Mouse (Mus musculus) ES-Bruce4 (cell line): ENCODE measurements around the gene Vldlr. TPM values are rescaled to one million over a fixed set of nuclear protein-coding genes. Genes with fewer than 3 reads are reported as not detected.

Experiments
- H3K27ac ChIP-seq: 2 replicates; pipeline ENCODE4 v1.5.1; 2012; ENCODE audit warnings: low read length, inconsistent platforms; ENCODE audit not compliant: insufficient read depth
- H3K27me3 ChIP-seq: 2 replicates; pipeline ENCODE4 v1.6.1; 2012; ENCODE audit warnings: mild to moderate bottlenecking, low read length, inconsistent platforms; ENCODE audit not compliant: control insufficient read depth, poor library complexity, insufficient read depth, severe bottlenecking
- H3K36me3 ChIP-seq: 2 replicates; pipeline ENCODE4 v1.6.1; 2012; ENCODE audit warnings: inconsistent platforms, mild to moderate bottlenecking, low read length, moderate library complexity; ENCODE audit not compliant: control insufficient read depth, poor library complexity, insufficient read depth, severe bottlenecking
- H3K4me1 ChIP-seq: one replicate; pipeline ENCODE4 v1.8.1; 2011; ENCODE audit warnings: low read length; ENCODE audit not compliant: control insufficient read depth, insufficient read depth
- H3K4me3 ChIP-seq: 2 replicates; pipeline ENCODE4 v1.5.1; 2011; ENCODE audit warnings: low read depth, mild to moderate bottlenecking, low read length
- H3K9ac ChIP-seq: 2 replicates; pipeline ENCODE4 v1.6.1; 2012; ENCODE audit warnings: low read depth, mild to moderate bottlenecking, inconsistent platforms; ENCODE audit not compliant: poor library complexity, severe bottlenecking
- H3K9me3 ChIP-seq: replicated peaks from 2 replicates; pipeline ENCODE4 v1.6.1; 2012; ENCODE audit warnings: mild to moderate bottlenecking, low read length, inconsistent platforms; ENCODE audit not compliant: control insufficient read depth, poor library complexity, insufficient read depth, severe bottlenecking
- CTCF ChIP-seq: IDR thresholded peaks from one replicate; pipeline ENCODE4 v1.8.1; 2011; ENCODE audit warnings: low read depth, low read length
- EP300 ChIP-seq: IDR thresholded peaks from 2 replicates; pipeline ENCODE4 v1.6.1; 2011; ENCODE audit warnings: low read depth, low read length; ENCODE audit not compliant: insufficient read depth
- POLR2A ChIP-seq: IDR thresholded peaks from one replicate; pipeline ENCODE4 v1.8.1; 2011; ENCODE audit warnings: low read length; ENCODE audit not compliant: insufficient read depth
- polyA plus RNA-seq: library from polyadenylated mRNA; stranded (reverse); fragments of >200 nt; gene quantifications from 2 replicates; pipeline ENCODE4 v1.2.4, GENCODE M21; 2011; ENCODE audit warnings: low read depth; ENCODE audit not compliant: missing spikeins, insufficient read depth, insufficient read length

The Vldlr gene
- polyA plus RNA-seq, 1 experiment: 2.4 TPM

- Histone ChIP-seq H3K27ac (no peak overlapping the region), H3K27me3 (no peaks in the 10 kb centered on the region), H3K9ac (no peak overlapping the region), H3K9me3 (no peaks in the 10 kb centered on the region; the same call in 1 of the 2 replicates), H3K36me3 (no peaks in the 10 kb centered on the region), H3K4me3 (no peak overlapping the region), H3K4me1 (no peaks in the 10 kb centered on the region)
- TF ChIP-seq CTCF: no peak
- TF ChIP-seq POLR2A: no peak
- TF ChIP-seq EP300: no peak
These were observed 62.9 kb downstream of the Vldlr start for GRCm38 (mm10) chr19:27279174-27279573.

Other genes with a start within 250 kb of the Vldlr start
- not detected in 2 replicates for gene Kcnv2, start 106.1 kb downstream of the Vldlr start, polyA plus RNA-seq
- gene Pum3, start 213.3 kb downstream of the Vldlr start, polyA plus RNA-seq: 178 and 201 TPM in 2 replicates